25 mouse cellular contexts compared by ENCODE assay signal in genomic region chr13:106454366-106454927, GRCm38 (mm10).
A peak's percentile ranks its signal among the peaks of the same experiment; 100 is the strongest.
DNase-seq lines count a peak whose midpoint lies in the region; ATAC-seq lines count a peak whose summit lies in the region.
"Had no signal": no experiment of that assay in that cellular context is flagged by ENCODE, and none has a peak within 500 bp of the region (broad histone marks: within the 10 kb centered on the region; RNA-seq: fewer than 3 reads in every experiment).

No protein-coding gene starts in this region.

- H3K4me1 ChIP-seq in midbrain, embryonic 11.5 days (ENCODE audit: control insufficient read depth, insufficient read depth, low read length), result no peaks in the 10 kb centered on the region
- H3K4me1 ChIP-seq in midbrain, embryonic 10.5 days, result no peaks in the 10 kb centered on the region
- no peaks in the 10 kb centered on the region for H3K4me1 ChIP-seq in forebrain, embryonic 12.5 days
- H3K4me1 ChIP-seq in midbrain, embryonic 14.5 days (ENCODE audit: control insufficient read depth, insufficient read depth, low read length), result no peaks in the 10 kb centered on the region
- H3K4me1 ChIP-seq: embryonic facial prominence, embryonic 12.5 days; heart, embryonic 13.5 days; megakaryocyte, embryonic 14.5 days had no signal

- WGBS in midbrain, embryonic 11.5 days, result 81% methylated on average over 6 of the region's 6 CpGs
- 90% methylated on average over 6 of the region's 6 CpGs for WGBS in midbrain, embryonic 10.5 days
- WGBS in forebrain, embryonic 12.5 days, result 72% methylated on average over 6 of the region's 6 CpGs
- 71% methylated on average over 6 of the region's 6 CpGs for WGBS in midbrain, embryonic 14.5 days

- peak; percentile 75 for ATAC-seq in midbrain, embryonic 11.5 days (ENCODE audit: low FRiP score)
- ATAC-seq in forebrain, embryonic 12.5 days (ENCODE audit: low FRiP score), result 0 out of 2 replicates have a peak, but pooled peaks have one; percentile 51
- ATAC-seq in midbrain, embryonic 14.5 days (ENCODE audit: low FRiP score, low TSS enrichment), result no peak
- ATAC-seq: CD4-positive, CD25-positive, alpha-beta regulatory T cell, adult 4 months had no signal

- H3K4me3 ChIP-seq in midbrain, embryonic 11.5 days (ENCODE audit: low read depth, low read length), result no peak overlapping the region
- H3K4me3 ChIP-seq in midbrain, embryonic 10.5 days, result no peak overlapping the region
- H3K4me3 ChIP-seq in forebrain, embryonic 12.5 days (replicated peaks), result no peak overlapping the region
- H3K4me3 ChIP-seq in midbrain, embryonic 14.5 days (replicated peaks; ENCODE audit: low read depth, low read length), result no peak overlapping the region
- H3K4me3 ChIP-seq: embryonic facial prominence, embryonic 12.5 days; erythroblast, embryonic 14.5 days; heart, embryonic 13.5 days; megakaryocyte, embryonic 14.5 days had no signal

- DNase-seq in embryo, embryonic 10.5 days (ENCODE audit: low spot score), result peak; percentile 3
- no peak for DNase-seq in embryo, embryonic 10 days (ENCODE audit: low spot score)
- no peak for DNase-seq in midbrain, embryonic 11.5 days (ENCODE audit: low spot score, missing footprints)
- no peak for DNase-seq in midbrain, embryonic 10.5 days (ENCODE audit: low spot score)
- DNase-seq in midbrain, embryonic 14.5 days, result peak; percentile 28
- DNase-seq in urinary bladder, postnatal 4 days (ENCODE audit: low spot score in 2 of 2), result no peak
- DNase-seq in right cerebral cortex, postnatal 14 days, result no peak
- DNase-seq: adrenal gland, postnatal 25 days; cerebellum, adult 2 months; gastrocnemius, postnatal 14 days; heart, adult 18-20 months; kidney, adult 18-20 months; kidney, postnatal 14 days; lung, adult 18-20 months; lung, postnatal 14 days; spleen, adult 18-20 months; thymus, postnatal 25 days had no signal

- H3K4me2 ChIP-seq in midbrain, embryonic 11.5 days, result no peak overlapping the region
- no peak overlapping the region for H3K4me2 ChIP-seq in forebrain, embryonic 12.5 days
- H3K4me2 ChIP-seq in midbrain, embryonic 14.5 days (ENCODE audit: low read length), result no peak overlapping the region
- H3K4me2 ChIP-seq: embryonic facial prominence, embryonic 12.5 days; heart, embryonic 13.5 days; liver, embryonic 11.5 days had no signal

- H3K27ac ChIP-seq in midbrain, embryonic 11.5 days (ENCODE audit: low read depth, low read length), result no peak overlapping the region
- H3K27ac ChIP-seq in midbrain, embryonic 10.5 days (replicated peaks), result no peak overlapping the region
- no peak overlapping the region for H3K27ac ChIP-seq in forebrain, embryonic 12.5 days
- H3K27ac ChIP-seq in midbrain, embryonic 14.5 days (replicated peaks; ENCODE audit: low read depth, low read length), result no peak overlapping the region
- H3K27ac ChIP-seq: embryonic facial prominence, embryonic 12.5 days; heart, embryonic 13.5 days had no signal

- H3K27me3 ChIP-seq in midbrain, embryonic 11.5 days (ENCODE audit: control insufficient read depth, insufficient read depth, low read length), result no peaks in the 10 kb centered on the region
- H3K27me3 ChIP-seq in midbrain, embryonic 10.5 days (ENCODE audit: low read depth, poor library complexity, severe bottlenecking), result no peaks in the 10 kb centered on the region
- no peaks in the 10 kb centered on the region for H3K27me3 ChIP-seq in forebrain, embryonic 12.5 days
- no peaks in the 10 kb centered on the region for H3K27me3 ChIP-seq in midbrain, embryonic 14.5 days (ENCODE audit: control insufficient read depth, insufficient read depth, low read length)
- H3K27me3 ChIP-seq: embryonic facial prominence, embryonic 12.5 days; heart, embryonic 13.5 days; megakaryocyte, embryonic 14.5 days had no signal

- H3K9me3 ChIP-seq in midbrain, embryonic 11.5 days (ENCODE audit: control insufficient read depth, low read length), result no peaks in the 10 kb centered on the region
- no peaks in the 10 kb centered on the region for H3K9me3 ChIP-seq in midbrain, embryonic 10.5 days (replicated peaks)
- H3K9me3 ChIP-seq in forebrain, embryonic 12.5 days, result no peaks in the 10 kb centered on the region
- no peaks in the 10 kb centered on the region for H3K9me3 ChIP-seq in midbrain, embryonic 14.5 days (ENCODE audit: control insufficient read depth, low read length)
- H3K9me3 ChIP-seq: embryonic facial prominence, embryonic 12.5 days; G1E; heart, embryonic 13.5 days had no signal

- no peaks in the 10 kb centered on the region for H3K36me3 ChIP-seq in midbrain, embryonic 11.5 days (ENCODE audit: control insufficient read depth, insufficient read depth, low read length)
- H3K36me3 ChIP-seq in midbrain, embryonic 10.5 days, result no peaks in the 10 kb centered on the region
- no peaks in the 10 kb centered on the region for H3K36me3 ChIP-seq in forebrain, embryonic 12.5 days (replicated peaks)
- no peaks in the 10 kb centered on the region for H3K36me3 ChIP-seq in midbrain, embryonic 14.5 days (ENCODE audit: control insufficient read depth, insufficient read depth, low read length)
- H3K36me3 ChIP-seq: embryonic facial prominence, embryonic 12.5 days; G1E; heart, embryonic 13.5 days had no signal

- H3K9ac ChIP-seq in midbrain, embryonic 11.5 days (ENCODE audit: low read length), result no peak overlapping the region
- H3K9ac ChIP-seq in forebrain, embryonic 12.5 days, result no peak overlapping the region
- no peak overlapping the region for H3K9ac ChIP-seq in midbrain, embryonic 14.5 days (replicated peaks; ENCODE audit: low read length)
- H3K9ac ChIP-seq: embryonic facial prominence, embryonic 12.5 days; heart, embryonic 13.5 days had no signal

Comparison
In these comparisons a context has a peak if more than half of its experiments do, and no peak if none do; other contexts are left out.
1. DNase-seq: peak in embryo, embryonic 10.5 days (single experiment) and midbrain, embryonic 14.5 days (single experiment); none in embryo, embryonic 10 days (single experiment), midbrain, embryonic 11.5 days (single experiment), midbrain, embryonic 10.5 days (single experiment), urinary bladder, postnatal 4 days (0 of 2) and right cerebral cortex, postnatal 14 days (single experiment).